Mouse (Mus musculus) hindbrain, embryonic 14.5 days (tissue): ENCODE data around the gene Asns. TPM values are rescaled to one million over a fixed set of nuclear protein-coding genes. Genes with fewer than 3 reads are reported as not detected.

Experiments
- ATAC-seq: fragments of 200-750 bp; cut with Nextera tagmentation; 2 replicates; pipeline ENCODE4 v1.8.0; 2017; ENCODE audit warnings: moderate number of reproducible peaks, mild to moderate bottlenecking, moderate TSS enrichment, moderate library complexity; ENCODE audit not compliant: low FRiP score
- DNase-seq: peaks from one replicate; pipeline ENCODE4 v3.0.0-alpha.2; 2015; ENCODE audit warnings: low spot score
- H3K27ac ChIP-seq: fragments of 300-500 bp; sonication (generic); 2 replicates; pipeline ENCODE4 v1.5.1; 2014; ENCODE audit warnings: mild to moderate bottlenecking, moderate library complexity
- H3K27me3 ChIP-seq: fragments of 300-500 bp; sonication (generic); 2 replicates; pipeline ENCODE4 v1.6.1; 2014; ENCODE audit warnings: mild to moderate bottlenecking, low read length, mixed read lengths; ENCODE audit not compliant: control insufficient read depth, insufficient read depth
- H3K36me3 ChIP-seq: fragments of 300-500 bp; sonication (generic); replicated peaks from 2 replicates; pipeline ENCODE4 v1.6.1; 2014; ENCODE audit not compliant: control insufficient read depth, insufficient read depth
- H3K4me1 ChIP-seq: fragments of 300-500 bp; sonication (generic); replicated peaks from 2 replicates; pipeline ENCODE4 v1.6.1; 2014; ENCODE audit warnings: antibody characterized with exemption, low read length, mixed read lengths; ENCODE audit not compliant: control insufficient read depth, insufficient read depth
- H3K4me2 ChIP-seq: fragments of 300-500 bp; sonication (generic); replicated peaks from 2 replicates; pipeline ENCODE4 v1.6.1; 2014; ENCODE audit warnings: mild to moderate bottlenecking, moderate library complexity
- H3K4me3 ChIP-seq: fragments of 300-500 bp; sonication (generic); replicated peaks from 2 replicates; pipeline ENCODE4 v1.5.1; 2014; ENCODE audit warnings: mild to moderate bottlenecking, low read length
- H3K9ac ChIP-seq: fragments of 300-500 bp; sonication (generic); 2 replicates; pipeline ENCODE4 v1.6.1; 2014
- H3K9me3 ChIP-seq: fragments of 300-500 bp; sonication (generic); 2 replicates; pipeline ENCODE4 v1.6.1; 2016; ENCODE audit warnings: low read length; ENCODE audit not compliant: control insufficient read depth
- WGBS: fragments of 180-500 bp; shearing (Covaris S2); extraction: QIAGEN DNeasy Blood & Tissue Kit; methylation state at CpG from one replicate; pipeline ENCODE4 v1.1.7; 2014; 5-methylcytosine and 5-hydroxymethylcytosine counted together
- polyA plus RNA-seq: library from polyadenylated mRNA; unstranded; fragments of >200 nt; fragmentation: Nextera tagmentation; extraction: Ambion mirVana; gene quantifications from 2 replicates; pipeline ENCODE4 v1.2.1, GENCODE M21; 2014

Asns gene
- polyA plus RNA-seq, 1 experiment from 2014 or later: 118 TPM

GRCm38 (mm10) chr6:7692037-7692436 lies 1.0 kb downstream of the Asns start:
- no peak overlapping the region for H3K27ac ChIP-seq
- H3K9me3 ChIP-seq: no peaks in the 10 kb centered on the region
- H3K27me3 ChIP-seq: no peaks in the 10 kb centered on the region
- H3K9ac ChIP-seq: peak overlapping the region; percentile 79
- no peak for ATAC-seq
- DNase-seq: no peak
- 39% methylated on average over 15 of the region's 15 CpGs for WGBS
- peak overlapping the region; percentile 86 for H3K4me3 ChIP-seq
- no peaks in the 10 kb centered on the region for H3K36me3 ChIP-seq
- 0 out of 2 replicates have a peak, but pooled peaks cover 3% of the 10 kb centered on the region for H3K4me1 ChIP-seq
- peak overlapping the region; percentile 82 for H3K4me2 ChIP-seq

- no peak overlapping the region for H3K4me2 ChIP-seq
- H3K4me3 ChIP-seq: no peak overlapping the region
- ATAC-seq (no peak), DNase-seq (no peak)
- H3K4me1 ChIP-seq: 0 out of 2 replicates have a peak, but pooled peaks cover 3% of the 10 kb centered on the region
- no peaks in the 10 kb centered on the region for H3K9me3 ChIP-seq
- H3K27ac ChIP-seq: no peak overlapping the region
- no peaks in the 10 kb centered on the region for H3K36me3 ChIP-seq
- no peaks in the 10 kb centered on the region for H3K27me3 ChIP-seq
- 90% methylated on average over 9 of the region's 9 CpGs for WGBS
- no peak overlapping the region for H3K9ac ChIP-seq
Measured at GRCm38 (mm10) chr6:7690456-7690855, 2.6 kb downstream of the Asns start.

GRCm38 (mm10) chr6:7689180-7689579 lies 3.9 kb downstream of the Asns start:
- DNase-seq (no peak), ATAC-seq (no peak)
- Histone ChIP-seq H3K4me1 (0 out of 2 replicates have a peak, but pooled peaks cover 3% of the 10 kb centered on the region), H3K4me3 (no peak overlapping the region), H3K4me2 (no peak overlapping the region), H3K27ac (no peak overlapping the region), H3K27me3 (no peaks in the 10 kb centered on the region), H3K9ac (no peak overlapping the region), H3K9me3 (no peaks in the 10 kb centered on the region), H3K36me3 (no peaks in the 10 kb centered on the region)
- WGBS: 93% methylated on average over 12 of the region's 12 CpGs

- ATAC-seq (no peak), DNase-seq (no peak)
- H3K9ac ChIP-seq: no peak overlapping the region
- H3K27ac ChIP-seq: no peak overlapping the region
- 88% methylated on average over 2 of the region's 2 CpGs for WGBS
- no peaks in the 10 kb centered on the region; the same call in 1 of the 2 replicates for H3K36me3 ChIP-seq
- H3K4me2 ChIP-seq: no peak overlapping the region
- H3K9me3 ChIP-seq: no peaks in the 10 kb centered on the region
- no peaks in the 10 kb centered on the region for H3K4me1 ChIP-seq
- H3K27me3 ChIP-seq: no peaks in the 10 kb centered on the region
- H3K4me3 ChIP-seq: no peak overlapping the region
Measured at GRCm38 (mm10) chr6:7686047-7686446, 7.0 kb downstream of the Asns start.

GRCm38 (mm10) chr6:7676194-7676901 lies 16.7 kb downstream of the Asns start:
- 91% methylated on average over 8 of the region's 8 CpGs for WGBS
- Histone ChIP-seq H3K9ac (no peak overlapping the region), H3K4me1 (no peaks in the 10 kb centered on the region), H3K4me2 (no peak overlapping the region), H3K36me3 (peaks cover 26% of the 10 kb centered on the region), H3K9me3 (no peaks in the 10 kb centered on the region), H3K4me3 (no peak overlapping the region), H3K27me3 (no peaks in the 10 kb centered on the region), H3K27ac (no peak overlapping the region)
- DNase-seq (no peak), ATAC-seq (no peak)

- H3K9ac ChIP-seq: no peak overlapping the region
- 90% methylated on average over 10 of the region's 10 CpGs for WGBS
- H3K27ac ChIP-seq: no peak overlapping the region
- H3K27me3 ChIP-seq: no peaks in the 10 kb centered on the region
- ATAC-seq (no peak), DNase-seq (no peak)
- H3K4me2 ChIP-seq: no peak overlapping the region
- no peaks in the 10 kb centered on the region for H3K4me1 ChIP-seq
- H3K9me3 ChIP-seq: no peaks in the 10 kb centered on the region
- no peak overlapping the region for H3K4me3 ChIP-seq
- H3K36me3 ChIP-seq: peaks cover 16% of the 10 kb centered on the region; the same call in 1 of the 2 replicates
Measured at GRCm38 (mm10) chr6:7672438-7673253, 20.4 kb downstream of the Asns start.

- Histone ChIP-seq H3K4me2 (no peak overlapping the region), H3K27me3 (no peaks in the 10 kb centered on the region), H3K4me1 (no peaks in the 10 kb centered on the region), H3K9ac (no peak overlapping the region), H3K4me3 (no peak overlapping the region), H3K36me3 (peaks cover 11% of the 10 kb centered on the region; the same call in 1 of the 2 replicates), H3K27ac (no peak overlapping the region), H3K9me3 (no peaks in the 10 kb centered on the region)
- 82% methylated on average over 3 of the region's 3 CpGs for WGBS
- no peak for ATAC-seq
- no peak for DNase-seq
Measured at GRCm38 (mm10) chr6:7671429-7671828, 21.6 kb downstream of the Asns start.

- WGBS: 63% methylated on average over 3 of the region's 3 CpGs
- DNase-seq: peak; percentile 47
- no peaks in the 10 kb centered on the region for H3K27me3 ChIP-seq
Measured at GRCm38 (mm10) chr6:7670588-7670987, 22.5 kb downstream of the Asns start.

GRCm38 (mm10) chr6:7669721-7670120 lies 23.3 kb downstream of the Asns start:
- DNase-seq (no peak), ATAC-seq (no peak)
- no peak overlapping the region for H3K4me2 ChIP-seq

More at GRCm38 (mm10) chr6:7670588-7670987, 22.5 kb downstream of the Asns start:
- H3K9me3 ChIP-seq: no peaks in the 10 kb centered on the region
- no peaks in the 10 kb centered on the region for H3K4me1 ChIP-seq
- H3K36me3 ChIP-seq: peaks cover 11% of the 10 kb centered on the region; the same call in 1 of the 2 replicates
- H3K9ac ChIP-seq: no peak overlapping the region
- no peak for ATAC-seq
- no peak overlapping the region for H3K4me3 ChIP-seq
- H3K4me2 ChIP-seq: no peak overlapping the region
- H3K27ac ChIP-seq: no peak overlapping the region

More at GRCm38 (mm10) chr6:7669721-7670120, 23.3 kb downstream of the Asns start:
- WGBS: 91% methylated on average over 5 of the region's 5 CpGs
- H3K27me3 ChIP-seq: no peaks in the 10 kb centered on the region
- H3K27ac ChIP-seq: no peak overlapping the region
- no peaks in the 10 kb centered on the region for H3K9me3 ChIP-seq
- peaks cover 6% of the 10 kb centered on the region; the same call in 1 of the 2 replicates for H3K36me3 ChIP-seq
- no peak overlapping the region for H3K9ac ChIP-seq
- H3K4me1 ChIP-seq: no peaks in the 10 kb centered on the region
- H3K4me3 ChIP-seq: no peak overlapping the region
